Mouse (Mus musculus) heart, postnatal 0 days (tissue): ENCODE measurements around the gene Il1a. TPM values are rescaled to one million over a fixed set of nuclear protein-coding genes. Genes with fewer than 3 reads are reported as not detected.

ENCODE experiments used
- ATAC-seq: fragments of 200-750 bp; cut with Nextera tagmentation; 2 replicates; pipeline ENCODE4 v1.8.0; 2017; ENCODE audit warnings: low read depth, moderate number of reproducible peaks, moderate library complexity; ENCODE audit not compliant: insufficient read depth
- DNase-seq: peaks from one replicate; pipeline ENCODE4 v3.0.0-alpha.2; 2016; ENCODE audit warnings: low spot score
- H3K27ac ChIP-seq: fragments of 300-500 bp; sonication (generic); 2 replicates; pipeline ENCODE4 v1.5.1; 2014; ENCODE audit warnings: low read depth, mild to moderate bottlenecking
- H3K27me3 ChIP-seq: fragments of 300-500 bp; sonication (generic); 2 replicates; pipeline ENCODE4 v1.6.1; 2014; ENCODE audit warnings: low read length, mixed read lengths; ENCODE audit not compliant: control insufficient read depth, insufficient read depth
- H3K36me3 ChIP-seq: fragments of 300-500 bp; sonication (generic); replicated peaks from 2 replicates; pipeline ENCODE4 v1.6.1; 2014; ENCODE audit warnings: low read length, mixed read lengths; ENCODE audit not compliant: control insufficient read depth, insufficient read depth
- H3K4me1 ChIP-seq: fragments of 300-500 bp; sonication (generic); 2 replicates; pipeline ENCODE4 v1.6.1; 2014; ENCODE audit warnings: antibody characterized with exemption; ENCODE audit not compliant: control insufficient read depth, insufficient read depth
- H3K4me2 ChIP-seq: fragments of 300-500 bp; sonication (generic); 2 replicates; pipeline ENCODE4 v1.6.1; 2014; ENCODE audit warnings: low read depth, mild to moderate bottlenecking, low read length, moderate library complexity
- H3K4me3 ChIP-seq: fragments of 300-500 bp; sonication (generic); 2 replicates; pipeline ENCODE4 v1.5.1; 2014; ENCODE audit warnings: low read depth, low read length
- H3K9ac ChIP-seq: fragments of 300-500 bp; sonication (generic); replicated peaks from 2 replicates; pipeline ENCODE4 v1.6.1; 2014; ENCODE audit warnings: low read depth, low read length, mixed read lengths
- H3K9me3 ChIP-seq: fragments of 300-500 bp; sonication (generic); replicated peaks from 2 replicates; pipeline ENCODE4 v1.6.1; 2016; ENCODE audit warnings: low read length; ENCODE audit not compliant: control insufficient read depth
- CTCF ChIP-seq: IDR thresholded peaks from 2 replicates; pipeline ENCODE4 v1.5.1; 2016; ENCODE audit warnings: antibody characterized with exemption, control low read depth, low read depth
- EP300 ChIP-seq: IDR thresholded peaks from 2 replicates; pipeline ENCODE4 v1.6.1; 2016; ENCODE audit warnings: antibody characterized with exemption, low read depth
- WGBS: fragments of 180-500 bp; shearing (Covaris S2); extraction: QIAGEN DNeasy Blood & Tissue Kit; methylation state at CpG from one replicate; pipeline ENCODE4 v1.1.7; 2014; 5-methylcytosine and 5-hydroxymethylcytosine counted together
- polyA plus RNA-seq: library from polyadenylated mRNA; unstranded; fragments of >200 nt; fragmentation: Nextera tagmentation; extraction: Ambion mirVana; gene quantifications from 2 replicates; pipeline ENCODE4 v1.2.1, GENCODE M21; 2015
- total RNA-seq: library from RNA; depleted of rRNA; stranded (reverse); fragments of >200 nt; gene quantifications from 2 replicates; pipeline ENCODE4 v1.2.3, GENCODE M21; 2014; ENCODE audit warnings: low replicate concordance

Il1a gene
- total and polyA plus RNA-seq, 2 experiments from 2014 or later = 0.30 TPM; not detected in 1

- Histone ChIP-seq H3K27me3 (no peaks in the 10 kb centered on the region), H3K36me3 (no peaks in the 10 kb centered on the region), H3K9ac (no peak overlapping the region), H3K4me3 (no peak overlapping the region), H3K4me2 (no peak overlapping the region), H3K4me1 (no peaks in the 10 kb centered on the region), H3K27ac (no peak overlapping the region), H3K9me3 (no peaks in the 10 kb centered on the region; the same call in 1 of the 2 replicates)
- ATAC-seq = no peak
- WGBS = 72% methylated on average over 3 of the region's 3 CpGs
- no peak for DNase-seq
- TF ChIP-seq CTCF = no peak
- no peak for TF ChIP-seq EP300
These were observed 14.4 kb upstream of the Il1a start for GRCm38 (mm10) chr2:129324216-129324615.

GRCm38 (mm10) chr2:129322117-129322635 is 12.4 kb upstream of the Il1a start:
- DNase-seq (no peak), ATAC-seq (no peak)
- Histone ChIP-seq H3K4me3 (no peak overlapping the region), H3K9ac (no peak overlapping the region), H3K27ac (no peak overlapping the region), H3K27me3 (no peaks in the 10 kb centered on the region), H3K36me3 (no peaks in the 10 kb centered on the region), H3K4me1 (no peaks in the 10 kb centered on the region), H3K9me3 (no peaks in the 10 kb centered on the region; the same call in 1 of the 2 replicates), H3K4me2 (no peak overlapping the region)
- WGBS = 41% methylated on average over 1 of the region's 1 CpGs
- no peak for TF ChIP-seq CTCF

GRCm38 (mm10) chr2:129320033-129320605 is 10.3 kb upstream of the Il1a start:
- DNase-seq = no peak
- Histone ChIP-seq H3K4me3 (no peak overlapping the region), H3K36me3 (no peaks in the 10 kb centered on the region), H3K4me2 (no peak overlapping the region), H3K4me1 (no peaks in the 10 kb centered on the region), H3K27ac (no peak overlapping the region), H3K9me3 (no peaks in the 10 kb centered on the region), H3K27me3 (no peaks in the 10 kb centered on the region), H3K9ac (no peak overlapping the region)
- 53% methylated on average over 8 of the region's 8 CpGs for WGBS
- ATAC-seq = no peak
- TF ChIP-seq EP300 (no peak), CTCF (no peak)

DNA sequence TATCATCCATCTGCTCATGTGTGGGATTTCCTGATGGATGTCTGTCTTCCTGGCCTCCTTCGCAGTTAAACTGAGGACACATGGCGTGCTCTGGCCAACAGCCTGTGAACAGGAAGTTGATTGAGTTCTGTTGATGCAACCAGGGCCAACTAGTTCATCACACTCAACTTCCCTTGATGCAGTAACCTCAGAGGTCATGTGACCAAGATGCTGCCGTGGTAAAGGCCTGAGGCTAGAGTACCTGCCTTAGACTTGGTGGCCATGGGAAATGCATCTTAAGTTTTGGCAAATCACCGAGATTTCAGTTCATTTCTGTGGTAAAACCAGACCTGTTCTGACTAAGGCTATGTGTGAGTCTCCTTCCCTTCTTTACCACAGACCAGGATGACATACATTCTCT is 6.1 kb upstream of the Il1a start:
- no peak overlapping the region for H3K9ac ChIP-seq
- H3K36me3 ChIP-seq = no peaks in the 10 kb centered on the region
- ATAC-seq (no peak), DNase-seq (no peak)
- no peak overlapping the region for H3K27ac ChIP-seq
- no peaks in the 10 kb centered on the region for H3K27me3 ChIP-seq
- TF ChIP-seq EP300 (no peak), CTCF (no peak)
- no peak overlapping the region for H3K4me3 ChIP-seq
- no peaks in the 10 kb centered on the region for H3K9me3 ChIP-seq
- 51% methylated on average over 4 of the region's 4 CpGs for WGBS
- H3K4me2 ChIP-seq = no peak overlapping the region
- H3K4me1 ChIP-seq = no peaks in the 10 kb centered on the region

DNA sequence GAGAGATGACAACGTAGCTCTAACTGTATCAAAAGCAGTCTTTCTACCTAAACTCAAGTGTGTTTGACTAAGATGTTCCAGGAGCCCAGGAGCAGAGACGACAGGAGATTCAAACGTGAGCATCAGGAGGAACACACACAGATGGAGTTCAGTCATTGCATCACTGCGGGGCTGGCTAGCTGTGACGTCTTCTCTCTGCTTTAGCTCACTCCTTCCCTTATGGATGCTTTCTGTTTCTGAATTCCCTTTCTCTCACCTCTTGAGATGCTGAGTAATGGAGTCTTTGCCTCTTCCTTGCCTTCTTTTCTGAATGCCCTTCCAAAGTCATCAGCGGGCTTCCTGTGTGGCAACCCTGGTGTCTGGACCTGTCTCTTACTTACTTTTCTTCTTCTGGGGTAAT is 5.1 kb upstream of the Il1a start:
- H3K27me3 ChIP-seq = no peaks in the 10 kb centered on the region
- no peaks in the 10 kb centered on the region for H3K4me1 ChIP-seq
- no peak overlapping the region for H3K9ac ChIP-seq
- WGBS = 75% methylated on average over 6 of the region's 6 CpGs
- no peak for DNase-seq
- no peaks in the 10 kb centered on the region for H3K9me3 ChIP-seq
- no peak overlapping the region for H3K4me3 ChIP-seq
- H3K36me3 ChIP-seq = no peaks in the 10 kb centered on the region
- no peak overlapping the region for H3K27ac ChIP-seq
- TF ChIP-seq EP300 = no peak
- no peak for TF ChIP-seq CTCF
- no peak for ATAC-seq
- no peak overlapping the region for H3K4me2 ChIP-seq

DNA sequence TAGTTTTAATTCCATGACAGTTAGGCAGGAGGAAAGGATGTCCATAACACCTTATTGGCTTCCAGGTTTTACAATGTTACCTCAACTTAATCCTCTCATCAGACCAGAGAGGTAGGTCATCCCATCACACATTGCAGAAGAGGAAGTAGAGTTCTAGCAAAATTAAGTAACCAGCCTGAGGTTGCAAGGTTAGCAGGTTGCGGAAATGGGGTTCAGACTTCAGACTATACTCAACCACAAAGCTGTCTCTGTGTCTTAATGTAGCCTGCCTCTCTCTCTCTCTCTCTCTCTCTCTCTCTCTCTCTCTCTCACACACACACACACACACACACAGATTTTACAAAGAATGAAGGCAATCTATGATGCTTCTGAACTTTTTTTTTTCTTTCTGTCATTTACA is 4.2 kb upstream of the Il1a start:
- Histone ChIP-seq H3K4me2 (no peak overlapping the region), H3K27me3 (no peaks in the 10 kb centered on the region), H3K27ac (no peak overlapping the region), H3K36me3 (no peaks in the 10 kb centered on the region), H3K9me3 (no peaks in the 10 kb centered on the region), H3K4me3 (no peak overlapping the region), H3K4me1 (no peaks in the 10 kb centered on the region), H3K9ac (no peak overlapping the region)
- 85% methylated on average over 1 of the region's 1 CpGs for WGBS
- DNase-seq = no peak
- no peak for ATAC-seq
- TF ChIP-seq EP300 = no peak
- no peak for TF ChIP-seq CTCF
